Mouse (Mus musculus) heart, embryonic 11.5 days (tissue): ENCODE results near the gene Snapc5. TPM values are rescaled to one million over a fixed set of nuclear protein-coding genes. Genes with fewer than 3 reads are reported as not detected.
"Not testable (repeated sequence)": the region's sequence is repeated elsewhere in the genome, so short reads cannot be mapped to it uniquely, and the experiment has no call there.

Source experiments
- ATAC-seq: fragments of 200-750 bp; cut with Nextera tagmentation; replicated peaks from 2 replicates; pipeline ENCODE4 v1.8.0; 2017; ENCODE audit warnings: moderate library complexity; ENCODE audit not compliant: insufficient number of reproducible peaks, low FRiP score, low TSS enrichment
- H3K27ac ChIP-seq: fragments of 300-500 bp; sonication (generic); 2 replicates; pipeline ENCODE4 v1.5.1; 2014; ENCODE audit warnings: mild to moderate bottlenecking, low read depth, low read length
- H3K27me3 ChIP-seq: fragments of 300-500 bp; sonication (generic); 2 replicates; pipeline ENCODE4 v1.6.1; 2014; ENCODE audit warnings: mild to moderate bottlenecking, low read length, mixed read lengths; ENCODE audit not compliant: control insufficient read depth, insufficient read depth
- H3K36me3 ChIP-seq: fragments of 300-500 bp; sonication (generic); 2 replicates; pipeline ENCODE4 v1.6.1; 2014; ENCODE audit warnings: mild to moderate bottlenecking, low read length, moderate library complexity, mixed read lengths; ENCODE audit not compliant: control insufficient read depth, insufficient read depth
- H3K4me1 ChIP-seq: fragments of 300-500 bp; sonication (generic); 2 replicates; pipeline ENCODE4 v1.6.1; 2014; ENCODE audit warnings: low read length; ENCODE audit not compliant: control insufficient read depth, insufficient read depth
- H3K4me2 ChIP-seq: fragments of 300-500 bp; sonication (generic); 2 replicates; pipeline ENCODE4 v1.6.1; 2014; ENCODE audit warnings: mild to moderate bottlenecking, moderate library complexity
- H3K4me3 ChIP-seq: fragments of 300-500 bp; sonication (generic); 2 replicates; pipeline ENCODE4 v1.5.1; 2014; ENCODE audit warnings: low read depth, low read length
- H3K9ac ChIP-seq: fragments of 300-500 bp; sonication (generic); 2 replicates; pipeline ENCODE4 v1.6.1; 2014; ENCODE audit warnings: mild to moderate bottlenecking, low read depth, low read length, moderate library complexity
- H3K9me3 ChIP-seq: fragments of 300-500 bp; sonication (generic); replicated peaks from 2 replicates; pipeline ENCODE4 v1.6.1; 2016; ENCODE audit warnings: low read length; ENCODE audit not compliant: control insufficient read depth
- WGBS: fragments of 180-500 bp; shearing (Covaris S2); extraction: QIAGEN DNeasy Blood & Tissue Kit; methylation state at CpG from one replicate; pipeline ENCODE4 v1.1.7; 2014; ENCODE audit not compliant: insufficient replicate concordance; 5-methylcytosine and 5-hydroxymethylcytosine counted together
- polyA plus RNA-seq: library from polyadenylated mRNA; unstranded; fragments of >200 nt; fragmentation: Nextera tagmentation; extraction: Ambion mirVana; gene quantifications from 2 replicates; pipeline ENCODE4 v1.2.1, GENCODE M21; 2014

The Snapc5 gene
- polyA plus RNA-seq, 1 experiment from 2014 or later: 22.4 TPM

- H3K4me2 ChIP-seq: peak within 1 kb of the TSS; percentile 81
- peak within 1 kb of the TSS; percentile 90 for H3K27ac ChIP-seq
- peak; percentile 76 for ATAC-seq
- H3K4me1 ChIP-seq: peaks cover 6% of the 10 kb centered on the region; the same call in 1 of the 2 replicates
- WGBS: under 1% methylated on average over 42 of the region's 42 CpGs
- H3K27me3 ChIP-seq: no peaks in the 10 kb centered on the region
- H3K9me3 ChIP-seq: no peaks in the 10 kb centered on the region
- peak within 1 kb of the TSS; percentile 93 for H3K4me3 ChIP-seq
- peak within 1 kb of the TSS; percentile 98 for H3K9ac ChIP-seq
- peaks cover 26% of the 10 kb centered on the region for H3K36me3 ChIP-seq
Measured at GRCm38 (mm10) chr9:64172816-64173665, 6.0 kb upstream of the Snapc5 start, which contains the start of the genes Zwilch and Rpl4. TSS of gene Zwilch (minus strand) at chr9:64173104. TSS of gene Rpl4 (plus strand) at chr9:64173375.

DNA sequence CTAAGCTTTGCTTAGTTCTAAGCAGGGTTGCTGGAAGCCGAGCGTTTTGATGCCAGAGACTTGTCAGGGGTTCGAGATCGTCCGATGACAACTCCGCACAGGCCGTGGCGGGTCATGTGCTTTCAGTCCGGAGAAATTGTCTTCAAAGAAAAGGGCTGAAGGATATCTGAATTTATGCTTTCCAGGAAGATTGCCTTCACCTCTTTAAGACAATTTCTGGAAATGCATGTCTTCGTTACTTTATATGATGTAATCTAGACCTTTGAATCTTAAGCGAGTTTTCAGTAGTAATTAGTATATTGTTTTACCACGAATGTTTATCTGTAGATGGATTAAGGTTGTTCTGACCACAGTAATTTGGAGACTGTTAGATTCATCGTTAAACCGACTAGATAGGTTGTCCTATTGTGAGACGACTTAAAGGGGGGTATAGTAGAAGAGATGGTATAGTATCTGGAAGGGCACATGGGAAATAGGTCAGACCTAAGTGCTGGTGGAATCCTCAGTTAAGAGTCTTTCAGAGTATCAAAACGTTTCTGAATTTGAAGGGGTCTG, 5.3 kb upstream of the Snapc5 start:
- ATAC-seq: 0 out of 2 replicates have a peak, but pooled peaks have one; percentile 7
- H3K4me1 ChIP-seq: peaks cover 6% of the 10 kb centered on the region; the same call in 1 of the 2 replicates
- peak overlapping the region; percentile 81 for H3K4me2 ChIP-seq
- no peaks in the 10 kb centered on the region for H3K9me3 ChIP-seq
- no peaks in the 10 kb centered on the region for H3K27me3 ChIP-seq
- peak overlapping the region; percentile 90 for H3K27ac ChIP-seq
- peaks cover 30% of the 10 kb centered on the region for H3K36me3 ChIP-seq
- WGBS: under 1% methylated on average over 16 of the region's 16 CpGs
- H3K9ac ChIP-seq: peak overlapping the region; percentile 98
- peak overlapping the region; percentile 93 for H3K4me3 ChIP-seq

DNA sequence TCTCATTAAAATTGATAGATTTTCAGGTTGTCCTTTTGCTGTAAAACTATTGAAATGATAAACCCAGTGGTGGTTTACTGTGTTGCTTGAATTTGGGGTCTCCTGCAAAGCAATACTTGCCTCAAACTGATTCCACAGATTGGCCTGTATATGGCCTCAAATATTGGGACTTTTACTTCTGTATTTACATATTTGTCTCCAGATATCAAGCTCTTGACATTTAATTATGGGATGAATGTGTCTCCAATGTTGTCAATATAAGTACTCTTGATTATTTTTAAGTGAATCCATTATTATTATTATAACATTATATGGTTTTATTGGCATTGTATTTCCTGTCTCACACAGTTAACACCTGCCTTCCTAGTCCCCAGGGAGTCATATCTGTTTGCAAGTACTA, 4.7 kb upstream of the Snapc5 start:
- peaks cover 30% of the 10 kb centered on the region for H3K36me3 ChIP-seq
- no peaks in the 10 kb centered on the region for H3K9me3 ChIP-seq
- no peaks in the 10 kb centered on the region for H3K27me3 ChIP-seq
- no peak overlapping the region for H3K27ac ChIP-seq
- H3K4me2 ChIP-seq: peak overlapping the region; percentile 81
- H3K9ac ChIP-seq: peak overlapping the region; percentile 98
- peaks cover 6% of the 10 kb centered on the region; the same call in 1 of the 2 replicates for H3K4me1 ChIP-seq
- no peak for ATAC-seq
- peak overlapping the region; percentile 93 for H3K4me3 ChIP-seq

DNA sequence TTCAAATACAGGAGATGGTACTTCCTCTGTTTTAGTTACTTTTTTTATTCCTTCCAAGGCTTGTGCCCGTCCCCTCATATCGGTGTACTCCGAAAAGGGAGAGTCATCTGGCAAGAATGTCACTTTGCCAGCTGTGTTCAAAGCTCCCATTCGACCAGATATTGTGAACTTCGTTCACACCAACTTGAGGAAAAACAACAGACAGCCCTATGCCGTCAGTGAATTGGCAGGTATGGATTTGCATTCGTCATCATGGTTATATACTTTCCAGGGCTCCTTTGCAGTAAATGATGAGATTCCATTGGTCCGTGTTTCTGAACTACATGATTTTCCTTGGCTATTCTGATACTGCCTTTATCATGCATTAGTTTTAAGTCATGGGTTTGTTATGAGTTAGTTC, 4.3 kb upstream of the Snapc5 start:
- Histone ChIP-seq H3K4me1 (peaks cover 9% of the 10 kb centered on the region), H3K4me3 (peak overlapping the region; percentile 93), H3K9ac (peak overlapping the region; percentile 43; the same call in 1 of the 2 replicates), H3K27ac (no peak overlapping the region), H3K36me3 (peaks cover 30% of the 10 kb centered on the region), H3K9me3 (no peaks in the 10 kb centered on the region), H3K4me2 (peak overlapping the region; percentile 81), H3K27me3 (no peaks in the 10 kb centered on the region)
- no peak for ATAC-seq
- WGBS: 56% methylated on average over 8 of the region's 8 CpGs

DNA sequence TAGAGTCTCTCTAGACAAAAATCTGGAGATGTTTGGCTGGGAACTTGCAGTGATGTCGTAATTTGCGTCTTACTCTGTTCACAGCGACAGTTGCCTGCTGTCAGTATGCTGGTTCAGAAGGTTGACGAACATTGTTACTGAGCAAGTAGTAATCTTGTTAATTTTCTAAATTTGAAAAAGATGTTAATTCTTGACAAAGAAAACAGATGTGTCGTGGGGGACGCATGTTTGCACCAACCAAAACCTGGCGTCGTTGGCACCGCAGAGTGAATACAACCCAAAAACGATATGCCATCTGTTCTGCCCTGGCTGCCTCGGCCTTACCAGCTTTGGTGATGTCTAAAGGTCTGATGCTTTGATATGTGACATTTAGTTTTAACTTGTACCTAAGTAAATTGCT, 3.7 kb upstream of the Snapc5 start:
- H3K9ac ChIP-seq: no peak overlapping the region
- no peaks in the 10 kb centered on the region for H3K27me3 ChIP-seq
- H3K9me3 ChIP-seq: no peaks in the 10 kb centered on the region
- H3K4me1 ChIP-seq: peaks cover 13% of the 10 kb centered on the region
- WGBS: 85% methylated on average over 11 of the region's 11 CpGs
- no peak overlapping the region for H3K4me3 ChIP-seq
- no peak for ATAC-seq
- peaks cover 30% of the 10 kb centered on the region for H3K36me3 ChIP-seq
- peak overlapping the region; percentile 81; the same call in 1 of the 2 replicates for H3K4me2 ChIP-seq
- no peak overlapping the region for H3K27ac ChIP-seq

- ATAC-seq: 0 out of 2 replicates have a peak, but pooled peaks have one; percentile 29
- Histone ChIP-seq H3K4me3 (peak overlapping the region; percentile 79), H3K9ac (peak overlapping the region; percentile 80; the same call in 1 of the 2 replicates), H3K36me3 (peaks cover 35% of the 10 kb centered on the region), H3K4me2 (peak overlapping the region; percentile 73), H3K27ac (peak overlapping the region; percentile 81), H3K4me1 (peaks cover 13% of the 10 kb centered on the region), H3K9me3 (no peaks in the 10 kb centered on the region), H3K27me3 (no peaks in the 10 kb centered on the region)
- WGBS: 41% methylated on average over 3 of the region's 3 CpGs
Measured at GRCm38 (mm10) chr9:64178610-64178973, 482 bp upstream of the Snapc5 start.

DNA sequence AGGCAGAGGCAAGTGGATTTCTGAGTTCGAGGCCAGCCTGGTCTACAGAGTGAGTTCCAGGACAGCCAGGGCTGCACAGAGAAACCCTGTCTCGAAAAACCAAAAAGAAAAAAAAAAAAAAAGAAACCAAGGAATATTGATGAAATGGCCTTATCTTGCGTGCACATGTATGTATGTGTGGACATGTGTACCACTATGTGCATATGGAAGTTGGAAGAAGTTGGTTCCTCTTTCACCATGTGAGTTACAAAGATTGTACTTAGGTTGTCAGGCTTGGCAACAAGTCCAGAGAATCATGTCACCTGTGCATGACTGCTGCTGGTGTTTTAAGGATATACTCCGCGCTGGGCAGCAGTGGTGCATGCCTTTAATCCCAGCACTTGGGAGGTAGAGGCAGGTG, 4.2 kb downstream of the Snapc5 start:
- H3K4me3 ChIP-seq, ATAC-seq, H3K4me2 ChIP-seq, H3K9me3 ChIP-seq, H3K27me3 ChIP-seq, H3K9ac ChIP-seq, H3K4me1 ChIP-seq, H3K27ac ChIP-seq: not testable (repeated sequence)
- WGBS: 88% methylated on average over 5 of the region's 5 CpGs
- peaks cover 18% of the 10 kb centered on the region for H3K36me3 ChIP-seq

DNA sequence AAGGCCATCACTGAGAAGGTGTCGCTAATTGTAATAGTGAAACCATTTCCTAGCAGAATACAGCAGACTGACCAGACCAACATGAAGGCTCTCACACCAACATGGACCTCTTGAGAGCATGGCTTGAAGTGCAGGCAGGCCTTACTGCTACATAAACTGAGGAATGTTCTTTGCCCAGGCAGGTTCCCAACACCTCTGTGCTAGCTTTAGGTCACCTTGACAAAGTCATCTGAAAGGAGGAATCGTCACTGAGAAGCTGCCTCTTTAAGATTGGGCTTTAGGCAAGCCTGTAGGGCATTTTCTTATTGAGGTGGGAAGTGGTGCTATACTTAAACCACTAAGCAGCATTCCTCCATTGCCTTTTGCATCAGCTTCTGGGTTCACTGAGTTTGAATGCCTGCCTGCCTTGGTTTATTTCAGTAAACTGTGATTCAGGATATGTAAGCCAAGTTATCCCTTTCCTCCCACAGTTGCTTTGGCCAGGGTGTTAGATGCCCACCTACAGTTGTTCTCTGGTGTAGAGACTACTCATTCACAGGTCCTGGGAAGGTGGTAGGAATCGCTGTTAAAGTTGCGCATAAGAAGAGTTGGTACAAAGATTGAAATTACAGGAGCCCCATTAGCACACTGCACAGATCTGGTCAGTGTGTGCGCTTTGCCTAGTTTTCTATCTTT, 5.2 kb downstream of the Snapc5 start:
- no peak for ATAC-seq
- Histone ChIP-seq H3K27ac (no peak overlapping the region), H3K9me3 (no peaks in the 10 kb centered on the region), H3K36me3 (peaks cover 22% of the 10 kb centered on the region), H3K4me2 (no peak overlapping the region), H3K4me1 (peaks cover 7% of the 10 kb centered on the region), H3K27me3 (no peaks in the 10 kb centered on the region), H3K9ac (no peak overlapping the region), H3K4me3 (no peak overlapping the region)
- 87% methylated on average over 5 of the region's 5 CpGs for WGBS
